Mouse (Mus musculus): ENCODE results near the gene Tesmin. TPM values are rescaled to one million over a fixed set of nuclear protein-coding genes. Genes with fewer than 3 reads are reported as not detected.

Tesmin gene
- total and polyA plus RNA-seq, 3 experiments, result 0.08 to 0.19 (median 0.17) TPM

GRCm38 (mm10) chr19:3389089-3389488 is 432 bp downstream of the Tesmin start:
- Histone ChIP-seq H3K4me3 (replicated peaks in 1 of 3; ENCODE audit: low read depth in 2 of 3, low read length in 2 of 3, poor library complexity in 1 of 3) (peak overlapping the region in 2 of 3 experiments; percentile 16 to 47), H3K4me1 (ENCODE audit: control insufficient read depth in 1 of 2, insufficient read depth in 2 of 2) (peaks cover 3% of the 10 kb centered on the region in 2 experiments; a peak in 1 of 4 replicates), H3K9me3 (replicated peaks; ENCODE audit: low read length) (peaks cover 6% of the 10 kb centered on the region), H3K79me2 (replicated peaks; ENCODE audit: control insufficient read depth, extremely low read depth, insufficient read depth, poor library complexity, severe bottlenecking) (no peaks in the 10 kb centered on the region), H3K27ac (ENCODE audit: insufficient read depth, low read depth) (no peak overlapping the region), H3K36me3 (replicated peaks in 1 of 2; ENCODE audit: control insufficient read depth in 1 of 2, insufficient read depth in 1 of 2, low read length in 1 of 2) (no peaks in the 10 kb centered on the region), H3K4me2 (ENCODE audit: insufficient read depth, low read depth, poor library complexity, severe bottlenecking) (peak overlapping the region; percentile 24; the same call in 1 of the 2 replicates), H3K9ac (ENCODE audit: insufficient read depth, low read depth) (no peak overlapping the region), H3K27me3 (replicated peaks) (peaks cover 3% of the 10 kb centered on the region)
- dilution Hi-C loops (cut with MboI; ENCODE audit: extremely low pct_ligation_motif_present, extremely low pct_unique_long_range_greater_than_20kb, low sequenced_read_pairs) (no loop called here), in situ Hi-C loops (cut with MboI; ENCODE audit: low pct_ligation_motif_present, low pct_unique_long_range_greater_than_20kb, low sequenced_read_pairs) (no loop called here)
- TF ChIP-seq ELF1 (IDR thresholded peaks at IDR 0.05; ENCODE audit: low read depth, low read length) (no peak; the same call in 1 of the 2 replicates), MXI1 (IDR thresholded peaks at IDR 0.05; ENCODE audit: low read depth, low read length) (peak; percentile 31; the same call in 1 of the 2 replicates), RAD21 (IDR thresholded peaks at IDR 0.05; ENCODE audit: low read depth, low read length) (peak; percentile 62), SMC3 (IDR thresholded peaks at IDR 0.05; ENCODE audit: low read depth, low read length) (peak; percentile 48), MAX (IDR thresholded peaks at IDR 0.05; ENCODE audit: low read length) (peak; percentile 91), BHLHE40 (IDR thresholded peaks at IDR 0.05; ENCODE audit: low read depth, low read length) (peak; percentile 82), CTCF (conservative IDR thresholded peaks at IDR 0.05 in 1 of 2, IDR thresholded peaks at IDR 0.05 in 1 of 2; ENCODE audit: low read depth in 2 of 2, low read length in 2 of 2) (peak in 1 of 2 experiments; percentile 70; a peak in 2 of 4 replicates), CHD2 (IDR thresholded peaks at IDR 0.05; ENCODE audit: low read length) (no peak), TCF12 (IDR thresholded peaks at IDR 0.05; ENCODE audit: low read depth, low read length) (no peak)
- peak; percentile 76 for DNase-seq (ENCODE audit: extremely low read depth)

GRCm38 (mm10) chr19:3392384-3392783 is 3.7 kb downstream of the Tesmin start:
- Histone ChIP-seq H3K4me1 (ENCODE audit: control insufficient read depth in 1 of 2, insufficient read depth in 2 of 2) (peaks cover 3% of the 10 kb centered on the region in 2 experiments; a peak in 2 of 4 replicates), H3K9me3 (replicated peaks; ENCODE audit: low read length) (peaks cover 6% of the 10 kb centered on the region), H3K27me3 (replicated peaks) (peaks cover 3% of the 10 kb centered on the region), H3K27ac (ENCODE audit: insufficient read depth, low read depth) (no peak overlapping the region), H3K9ac (ENCODE audit: insufficient read depth, low read depth) (no peak overlapping the region), H3K79me2 (replicated peaks; ENCODE audit: control insufficient read depth, extremely low read depth, insufficient read depth, poor library complexity, severe bottlenecking) (no peaks in the 10 kb centered on the region), H3K4me2 (ENCODE audit: insufficient read depth, low read depth, poor library complexity, severe bottlenecking) (no peak overlapping the region), H3K36me3 (replicated peaks in 1 of 2; ENCODE audit: control insufficient read depth in 1 of 2, insufficient read depth in 1 of 2, low read length in 1 of 2) (no peaks in the 10 kb centered on the region), H3K4me3 (replicated peaks in 1 of 3; ENCODE audit: low read depth in 2 of 3, low read length in 2 of 3, poor library complexity in 1 of 3) (no peak overlapping the region)
- no peak for TF ChIP-seq POLR2AphosphoS2 (IDR thresholded peaks at IDR 0.05; ENCODE audit: low read depth, low read length)
- TF ChIP-seq TCF12 (IDR thresholded peaks at IDR 0.05; ENCODE audit: low read depth, low read length), result no peak
- TF ChIP-seq JUND (conservative IDR thresholded peaks at IDR 0.05; ENCODE audit: low read depth, low read length), result no peak
- TF ChIP-seq USF1 (IDR thresholded peaks at IDR 0.05; ENCODE audit: low read depth, low read length), result no peak
- dilution Hi-C loops (cut with MboI; ENCODE audit: extremely low pct_ligation_motif_present, extremely low pct_unique_long_range_greater_than_20kb, low sequenced_read_pairs), result no loop called here
- in situ Hi-C loops (cut with MboI; ENCODE audit: low pct_ligation_motif_present, low pct_unique_long_range_greater_than_20kb, low sequenced_read_pairs), result no loop called here
- no peak for DNase-seq (ENCODE audit: extremely low read depth)

- H3K27me3 ChIP-seq (replicated peaks), result peaks cover 3% of the 10 kb centered on the region
- H3K9me3 ChIP-seq (replicated peaks; ENCODE audit: low read length), result peaks cover 6% of the 10 kb centered on the region
- no peak overlapping the region for H3K4me2 ChIP-seq (ENCODE audit: insufficient read depth, low read depth, poor library complexity, severe bottlenecking)
- H3K36me3 ChIP-seq (replicated peaks in 1 of 2; ENCODE audit: control insufficient read depth in 1 of 2, insufficient read depth in 1 of 2, low read length in 1 of 2), result no peaks in the 10 kb centered on the region
- dilution Hi-C loops (cut with MboI; ENCODE audit: extremely low pct_ligation_motif_present, extremely low pct_unique_long_range_greater_than_20kb, low sequenced_read_pairs), result no loop called here
- peaks cover 0 to 3% of the 10 kb centered on the region in 2 experiments; a peak in 2 of 4 replicates for H3K4me1 ChIP-seq (ENCODE audit: control insufficient read depth in 1 of 2, insufficient read depth in 2 of 2)
- TF ChIP-seq CTCF (conservative IDR thresholded peaks at IDR 0.05 in 1 of 2, IDR thresholded peaks at IDR 0.05 in 1 of 2; ENCODE audit: low read depth in 2 of 2, low read length in 2 of 2), result no peak
- TF ChIP-seq RAD21 (IDR thresholded peaks at IDR 0.05; ENCODE audit: low read depth, low read length), result no peak
- TF ChIP-seq JUND (conservative IDR thresholded peaks at IDR 0.05; ENCODE audit: low read depth, low read length), result no peak
- no peak for TF ChIP-seq RCOR1 (conservative IDR thresholded peaks at IDR 0.05; ENCODE audit: low read depth, low read length)
- TF ChIP-seq TCF12 (IDR thresholded peaks at IDR 0.05; ENCODE audit: low read depth, low read length), result no peak
- TF ChIP-seq UBTF (IDR thresholded peaks at IDR 0.05; ENCODE audit: low read depth, low read length), result no peak
- TF ChIP-seq NRF1 (IDR thresholded peaks at IDR 0.05; ENCODE audit: low read depth, low read length), result no peak
- TF ChIP-seq ZC3H11A (IDR thresholded peaks at IDR 0.05; ENCODE audit: low read depth, low read length), result no peak
- TF ChIP-seq E2F4 (IDR thresholded peaks at IDR 0.05; ENCODE audit: insufficient replicate concordance, low read depth, low read length), result no peak
- no peak for TF ChIP-seq MAFK (IDR thresholded peaks at IDR 0.05; ENCODE audit: insufficient replicate concordance, low read length)
- no peak for TF ChIP-seq ETS1 (conservative IDR thresholded peaks at IDR 0.05; ENCODE audit: low read depth, low read length)
- no peak for TF ChIP-seq ZKSCAN1 (IDR thresholded peaks at IDR 0.05; ENCODE audit: borderline replicate concordance, low read depth, low read length)
- TF ChIP-seq MAZ (IDR thresholded peaks at IDR 0.05; ENCODE audit: low read depth, low read length), result no peak
- TF ChIP-seq USF2 (conservative IDR thresholded peaks at IDR 0.05; ENCODE audit: low read depth, low read length), result no peak
- no peak for TF ChIP-seq MYC (IDR thresholded peaks at IDR 0.05; ENCODE audit: low read depth, low read length)
- TF ChIP-seq POLR2A (IDR thresholded peaks at IDR 0.05; ENCODE audit: low read depth, low read length), result no peak
- no peak overlapping the region for H3K27ac ChIP-seq (ENCODE audit: insufficient read depth, low read depth)
- no peak overlapping the region for H3K4me3 ChIP-seq (replicated peaks in 1 of 3; ENCODE audit: low read depth in 2 of 3, low read length in 2 of 3, poor library complexity in 1 of 3)
- H3K9ac ChIP-seq (ENCODE audit: insufficient read depth, low read depth), result no peak overlapping the region
- DNase-seq (ENCODE audit: extremely low read depth), result no peak
- in situ Hi-C loops (cut with MboI; ENCODE audit: low pct_ligation_motif_present, low pct_unique_long_range_greater_than_20kb, low sequenced_read_pairs), result no loop called here
- no peaks in the 10 kb centered on the region for H3K79me2 ChIP-seq (replicated peaks; ENCODE audit: control insufficient read depth, extremely low read depth, insufficient read depth, poor library complexity, severe bottlenecking)
Measured at GRCm38 (mm10) chr19:3394216-3394615, 5.6 kb downstream of the Tesmin start.
